Comparison of ENCODE assay signal across 8 mouse cellular contexts in genomic region chr17:84877176-84877863, GRCm38 (mm10).
DNase-seq lines count a peak whose midpoint lies in the region; ATAC-seq lines count a peak whose summit lies in the region.

No protein-coding gene starts in this region.

- H3K4me2 ChIP-seq in hindbrain, embryonic 13.5 days = no peak overlapping the region
- no peak overlapping the region for H3K4me2 ChIP-seq in midbrain, embryonic 12.5 days (replicated peaks)

- no peak overlapping the region for H3K27ac ChIP-seq in hindbrain, embryonic 13.5 days
- no peak overlapping the region for H3K27ac ChIP-seq in midbrain, embryonic 12.5 days (replicated peaks)

- no peaks in the 10 kb centered on the region for H3K27me3 ChIP-seq in hindbrain, embryonic 13.5 days
- no peaks in the 10 kb centered on the region for H3K27me3 ChIP-seq in midbrain, embryonic 12.5 days

- H3K9ac ChIP-seq in hindbrain, embryonic 13.5 days = no peak overlapping the region
- H3K9ac ChIP-seq in midbrain, embryonic 12.5 days (replicated peaks) = no peak overlapping the region

- H3K9me3 ChIP-seq in hindbrain, embryonic 13.5 days = no peaks in the 10 kb centered on the region
- no peaks in the 10 kb centered on the region for H3K9me3 ChIP-seq in midbrain, embryonic 12.5 days

- peak; percentile 33 for DNase-seq in gastrocnemius, adult 18-20 months (ENCODE audit: low spot score)
- DNase-seq in gastrocnemius, postnatal 25 days = no peak
- peak; percentile 46 for DNase-seq in retina, embryonic 14.5 days (ENCODE audit: low spot score)
- DNase-seq in retina, postnatal 1 day = no peak
- DNase-seq in urinary bladder, postnatal 10 days (ENCODE audit: low spot score) = no peak
- no peak for DNase-seq in gastrocnemius, postnatal 10 days

- 75% methylated on average over 14 of the region's 14 CpGs for WGBS in hindbrain, embryonic 13.5 days
- 80% methylated on average over 14 of the region's 14 CpGs for WGBS in midbrain, embryonic 12.5 days

- no peaks in the 10 kb centered on the region for H3K4me1 ChIP-seq in hindbrain, embryonic 13.5 days (replicated peaks)
- H3K4me1 ChIP-seq in midbrain, embryonic 12.5 days = no peaks in the 10 kb centered on the region

- 0 out of 2 replicates have a peak, but pooled peaks have one; percentile 21 for ATAC-seq in hindbrain, embryonic 13.5 days (ENCODE audit: low FRiP score)
- ATAC-seq in midbrain, embryonic 12.5 days (ENCODE audit: low FRiP score, low read depth) = peak; percentile 56; the same call in 1 of the 2 replicates

- no peaks in the 10 kb centered on the region for H3K36me3 ChIP-seq in hindbrain, embryonic 13.5 days
- H3K36me3 ChIP-seq in midbrain, embryonic 12.5 days = no peaks in the 10 kb centered on the region

- no peak overlapping the region for H3K4me3 ChIP-seq in hindbrain, embryonic 13.5 days
- no peak overlapping the region for H3K4me3 ChIP-seq in midbrain, embryonic 12.5 days

Comparison
In these comparisons a context has a peak if more than half of its experiments do, and no peak if none do; other contexts are left out.
1. DNase-seq: peak in gastrocnemius, adult 18-20 months (single experiment) and retina, embryonic 14.5 days (single experiment); none in gastrocnemius, postnatal 25 days (single experiment), retina, postnatal 1 day (single experiment), urinary bladder, postnatal 10 days (single experiment) and gastrocnemius, postnatal 10 days (single experiment).